Mouse (Mus musculus) hindbrain, embryonic 12.5 days (tissue): ENCODE data around the gene Nkiras2. TPM values are rescaled to one million over a fixed set of nuclear protein-coding genes. Genes with fewer than 3 reads are reported as not detected.

Experiments used
- ATAC-seq: fragments of 200-750 bp; cut with Nextera tagmentation; 2 replicates; pipeline ENCODE4 v1.8.0; 2017; ENCODE audit warnings: moderate TSS enrichment; ENCODE audit not compliant: low FRiP score
- H3K27ac ChIP-seq: fragments of 300-500 bp; sonication (generic); 2 replicates; pipeline ENCODE4 v1.5.1; 2016; ENCODE audit warnings: mild to moderate bottlenecking
- H3K27me3 ChIP-seq: fragments of 300-500 bp; sonication (generic); 2 replicates; pipeline ENCODE4 v1.6.1; 2016; ENCODE audit warnings: mild to moderate bottlenecking
- H3K36me3 ChIP-seq: fragments of 300-500 bp; sonication (generic); 2 replicates; pipeline ENCODE4 v1.6.1; 2016; ENCODE audit warnings: mild to moderate bottlenecking
- H3K4me1 ChIP-seq: fragments of 300-500 bp; sonication (generic); 2 replicates; pipeline ENCODE4 v1.6.1; 2016
- H3K4me2 ChIP-seq: fragments of 300-500 bp; sonication (generic); replicated peaks from 2 replicates; pipeline ENCODE4 v1.6.1; 2016; ENCODE audit warnings: mild to moderate bottlenecking
- H3K4me3 ChIP-seq: fragments of 300-500 bp; sonication (generic); 2 replicates; pipeline ENCODE4 v1.5.1; 2016; ENCODE audit warnings: mild to moderate bottlenecking
- H3K9ac ChIP-seq: fragments of 300-500 bp; sonication (generic); 2 replicates; pipeline ENCODE4 v1.6.1; 2016; ENCODE audit warnings: mild to moderate bottlenecking, moderate library complexity
- H3K9me3 ChIP-seq: fragments of 300-500 bp; sonication (generic); replicated peaks from 2 replicates; pipeline ENCODE4 v1.6.1; 2016; ENCODE audit warnings: mild to moderate bottlenecking
- WGBS: fragments of 180-500 bp; shearing (Covaris S2); methylation state at CpG from one replicate; pipeline ENCODE4 v1.1.7; 2016; 5-methylcytosine and 5-hydroxymethylcytosine counted together
- polyA plus RNA-seq: library from polyadenylated mRNA; unstranded; fragments of >200 nt; fragmentation: Nextera tagmentation; extraction: Ambion mirVana; gene quantifications from 2 replicates; pipeline ENCODE4 v1.2.1, GENCODE M21; 2016

The Nkiras2 gene
- polyA plus RNA-seq, 1 experiment from 2014 or later: 109 TPM

DNA sequence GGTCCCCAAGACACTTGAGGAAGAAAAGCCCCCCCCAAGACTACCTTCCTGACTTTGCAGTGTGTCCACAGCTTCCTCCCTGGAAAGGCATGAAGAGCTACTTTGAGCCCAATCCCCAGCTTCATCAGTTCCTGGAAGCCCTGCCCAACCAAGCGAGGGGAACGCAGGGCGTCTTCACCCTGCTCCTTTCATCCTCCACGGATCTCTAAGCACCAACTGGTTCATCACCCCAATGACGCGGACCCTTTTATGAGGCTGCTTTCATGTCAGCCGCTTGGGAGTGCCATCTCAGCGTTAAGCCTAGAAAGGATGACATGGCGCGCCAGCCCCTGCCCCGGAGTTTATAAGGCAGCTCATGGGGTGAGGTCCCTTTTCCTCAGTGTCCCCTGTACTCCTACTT, 938 bp downstream of the Nkiras2 start, which contains the start of gene Dnajc7:
Dnajc7 (minus strand) TSS at position 187 of the 400 bp plus-strand sequence.
- no peak for ATAC-seq
- Histone ChIP-seq H3K9me3 (no peaks in the 10 kb centered on the region), H3K36me3 (peaks cover 9% of the 10 kb centered on the region; the same call in 1 of the 2 replicates)

GRCm38 (mm10) chr11:100622714-100623113, 3.7 kb downstream of the Nkiras2 start:
- H3K4me1 ChIP-seq: peaks cover 28% of the 10 kb centered on the region
- peak overlapping the region; percentile 64 for H3K27ac ChIP-seq
- peak overlapping the region; percentile 67 for H3K4me3 ChIP-seq
- peak overlapping the region; percentile 71 for H3K4me2 ChIP-seq
- under 1% methylated on average over 24 of the region's 24 CpGs for WGBS
- peak overlapping the region; percentile 81 for H3K9ac ChIP-seq
- peaks cover 27% of the 10 kb centered on the region for H3K36me3 ChIP-seq
- ATAC-seq: peak; percentile 42
- H3K9me3 ChIP-seq: no peaks in the 10 kb centered on the region
- no peaks in the 10 kb centered on the region for H3K27me3 ChIP-seq

More for the DNA sequence above, 938 bp downstream of the Nkiras2 start, which contains the start of gene Dnajc7:
- peak within 1 kb of the TSS; percentile 93 for H3K27ac ChIP-seq
- peak within 1 kb of the TSS; percentile 84 for H3K4me2 ChIP-seq
- no peaks in the 10 kb centered on the region for H3K27me3 ChIP-seq
- H3K9ac ChIP-seq: peak within 1 kb of the TSS; percentile 93
- WGBS: 8% methylated on average over 11 of the region's 11 CpGs
- peaks cover 32% of the 10 kb centered on the region for H3K4me1 ChIP-seq
- peak within 1 kb of the TSS; percentile 90 for H3K4me3 ChIP-seq

- no peaks in the 10 kb centered on the region for H3K9me3 ChIP-seq
- 62% methylated on average over 5 of the region's 5 CpGs for WGBS
- H3K36me3 ChIP-seq: peaks cover 27% of the 10 kb centered on the region
- peak overlapping the region; percentile 71 for H3K4me2 ChIP-seq
- no peaks in the 10 kb centered on the region for H3K27me3 ChIP-seq
- no peak overlapping the region for H3K27ac ChIP-seq
- H3K4me1 ChIP-seq: peaks cover 24% of the 10 kb centered on the region
- H3K9ac ChIP-seq: 0 out of 2 replicates have a peak overlapping the region, but pooled peaks have one; percentile 3
- peak overlapping the region; percentile 67; the same call in 1 of the 2 replicates for H3K4me3 ChIP-seq
- ATAC-seq: no peak
Measured at GRCm38 (mm10) chr11:100623867-100624266, 4.8 kb downstream of the Nkiras2 start.

DNA sequence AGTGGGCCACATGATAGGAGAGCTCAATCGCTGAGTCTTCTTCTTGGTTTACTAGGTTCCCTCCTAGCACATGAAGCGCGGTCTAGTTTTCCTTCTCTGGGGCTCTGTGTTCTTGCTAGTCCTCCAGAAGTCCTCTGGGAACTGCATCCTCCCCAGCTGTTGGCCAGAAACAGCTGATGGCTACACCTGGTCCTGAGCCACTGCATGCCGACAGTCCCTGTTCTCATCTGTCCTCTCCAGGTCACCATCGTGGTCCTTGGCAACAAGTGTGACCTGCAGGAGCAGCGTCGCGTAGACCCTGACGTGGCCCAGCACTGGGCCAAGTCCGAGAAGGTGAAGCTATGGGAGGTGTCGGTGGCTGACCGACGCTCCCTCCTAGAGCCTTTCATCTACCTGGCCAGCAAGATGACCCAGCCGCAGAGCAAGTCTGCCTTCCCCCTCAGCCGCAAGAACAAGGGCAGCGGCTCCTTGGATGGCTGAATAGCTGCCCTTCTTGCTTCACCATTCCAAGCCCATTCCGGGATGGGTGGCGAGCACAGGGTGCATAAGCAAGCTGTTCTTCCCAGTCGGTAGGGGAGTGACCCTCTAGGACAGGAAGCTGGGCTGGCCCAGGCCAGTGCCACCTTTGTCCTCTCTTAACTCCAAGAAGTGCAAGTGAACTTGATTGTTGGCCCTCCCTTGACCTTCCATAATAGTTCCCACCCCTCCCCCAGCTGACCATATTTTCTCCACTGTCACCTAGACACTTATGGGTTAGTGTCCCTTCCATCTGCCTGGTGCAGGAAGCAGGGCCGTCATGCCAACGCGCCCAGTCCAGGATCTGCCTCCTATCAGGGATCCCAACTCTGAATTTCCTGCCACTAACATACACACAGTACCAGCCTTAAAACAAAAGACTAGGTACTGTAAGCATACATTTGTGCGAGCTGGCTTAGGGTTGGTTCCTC, 7.0 kb downstream of the Nkiras2 start:
- WGBS: 95% methylated on average over 23 of the region's 23 CpGs
- Histone ChIP-seq H3K36me3 (peaks cover 27% of the 10 kb centered on the region), H3K4me2 (no peak overlapping the region), H3K27ac (no peak overlapping the region), H3K4me1 (peaks cover 24% of the 10 kb centered on the region), H3K9me3 (no peaks in the 10 kb centered on the region), H3K4me3 (no peak overlapping the region), H3K27me3 (no peaks in the 10 kb centered on the region), H3K9ac (no peak overlapping the region)
- ATAC-seq: no peak

DNA sequence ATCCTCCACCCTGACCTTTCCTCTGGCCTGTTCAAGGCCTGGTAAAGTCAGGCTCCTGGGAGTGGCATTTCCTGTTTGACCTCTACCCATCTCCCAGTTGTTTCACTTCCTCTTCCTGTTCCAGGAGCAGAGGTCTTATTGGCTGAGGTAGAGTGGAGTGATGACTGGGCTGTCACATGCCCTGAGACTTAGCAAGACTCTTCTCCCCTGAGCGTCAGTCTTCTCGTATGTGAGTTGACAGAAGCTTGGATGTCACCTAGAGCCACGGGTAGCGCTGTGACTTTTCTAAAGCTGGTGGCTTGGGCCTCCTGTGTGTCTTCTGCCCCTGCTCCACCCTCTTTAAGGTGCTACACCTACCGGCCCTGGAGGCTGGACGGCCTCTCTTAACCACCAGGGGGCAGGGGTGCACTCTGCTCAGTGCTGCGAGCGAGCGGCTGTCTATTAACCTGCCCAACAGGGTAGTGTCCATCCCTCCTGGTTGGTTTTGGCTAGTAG, 7.7 kb downstream of the Nkiras2 start:
- 0 out of 2 replicates have a peak, but pooled peaks cover 2% of the 10 kb centered on the region for H3K27me3 ChIP-seq
- no peak overlapping the region for H3K4me2 ChIP-seq
- 29% methylated on average over 9 of the region's 9 CpGs for WGBS
- H3K4me1 ChIP-seq: peaks cover 24% of the 10 kb centered on the region
- no peak overlapping the region for H3K9ac ChIP-seq
- no peak for ATAC-seq
- H3K27ac ChIP-seq: no peak overlapping the region
- H3K9me3 ChIP-seq: no peaks in the 10 kb centered on the region
- H3K4me3 ChIP-seq: no peak overlapping the region
- H3K36me3 ChIP-seq: peaks cover 27% of the 10 kb centered on the region

DNA sequence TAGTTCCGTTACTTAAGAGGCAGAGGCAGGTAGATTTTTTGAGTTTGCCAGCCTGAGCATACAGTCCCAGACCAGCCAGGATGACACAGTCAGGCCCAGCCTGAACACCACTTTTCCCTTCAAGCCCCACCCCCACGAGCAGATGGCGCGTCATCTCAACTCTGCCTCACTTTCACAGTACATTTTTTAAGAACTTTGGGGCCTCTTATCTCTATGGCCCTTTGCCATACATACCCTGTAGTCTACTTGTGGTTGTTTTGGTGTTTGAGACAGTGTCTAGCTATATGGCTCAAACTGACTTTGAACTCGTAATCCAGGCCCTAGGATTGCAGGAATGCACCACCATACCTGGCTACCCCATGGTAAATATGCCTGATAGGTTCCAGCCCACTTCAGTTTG, 9.0 kb downstream of the Nkiras2 start:
- no peak for ATAC-seq
- H3K27me3 ChIP-seq: peaks cover 7% of the 10 kb centered on the region; the same call in 1 of the 2 replicates
- peaks cover 22% of the 10 kb centered on the region for H3K4me1 ChIP-seq
- H3K27ac ChIP-seq: no peak overlapping the region
- 0 out of 2 replicates have a peak overlapping the region, but pooled peaks have one; percentile 29 for H3K9ac ChIP-seq
- peaks cover 27% of the 10 kb centered on the region for H3K36me3 ChIP-seq
- H3K4me2 ChIP-seq: no peak overlapping the region
- no peak overlapping the region for H3K4me3 ChIP-seq
- 84% methylated on average over 5 of the region's 5 CpGs for WGBS
- no peaks in the 10 kb centered on the region for H3K9me3 ChIP-seq

DNA sequence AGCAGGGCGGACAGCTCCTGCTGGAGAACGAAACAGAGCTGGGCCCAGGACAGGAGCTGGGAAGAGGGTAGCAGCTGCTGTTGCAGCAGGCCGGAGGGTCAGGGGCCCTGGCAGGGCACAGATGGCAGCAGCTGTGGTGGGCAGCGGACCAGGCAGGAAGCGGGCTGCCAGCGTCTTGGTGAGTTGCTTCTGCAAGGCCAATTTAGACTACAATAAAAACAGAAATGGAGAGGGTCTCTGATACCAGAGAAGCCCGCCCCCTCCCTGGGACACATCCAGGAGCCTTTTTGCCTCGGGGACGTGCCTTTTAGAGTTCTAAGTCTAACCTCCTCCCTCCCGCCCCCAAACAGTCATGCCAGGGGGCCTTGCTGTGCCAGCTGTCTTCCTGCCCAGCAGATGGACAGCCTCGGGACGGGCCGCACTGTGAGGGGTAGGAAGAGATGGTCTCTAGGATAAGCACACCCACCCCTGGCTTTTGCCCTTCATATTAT, 9.9 kb downstream of the Nkiras2 start:
- Histone ChIP-seq H3K27me3 (peaks cover 7% of the 10 kb centered on the region; the same call in 1 of the 2 replicates), H3K9ac (peak overlapping the region; percentile 29; the same call in 1 of the 2 replicates), H3K27ac (peak overlapping the region; percentile 40), H3K36me3 (peaks cover 27% of the 10 kb centered on the region), H3K9me3 (no peaks in the 10 kb centered on the region), H3K4me3 (no peak overlapping the region), H3K4me1 (peaks cover 15% of the 10 kb centered on the region), H3K4me2 (no peak overlapping the region; the same call in 1 of the 2 replicates)
- WGBS: 43% methylated on average over 13 of the region's 13 CpGs
- peak; percentile 41; the same call in 1 of the 2 replicates for ATAC-seq

GRCm38 (mm10) chr11:100634530-100634929, 15.5 kb downstream of the Nkiras2 start:
- H3K9me3 ChIP-seq: no peaks in the 10 kb centered on the region
- WGBS: 77% methylated on average over 7 of the region's 7 CpGs
- no peak overlapping the region for H3K9ac ChIP-seq

GRCm38 (mm10) chr11:100640159-100640906, 21.3 kb downstream of the Nkiras2 start:
- 10% methylated on average over 52 of the region's 52 CpGs for WGBS
- Histone ChIP-seq H3K4me1 (peaks cover 15% of the 10 kb centered on the region), H3K27me3 (peaks cover 25% of the 10 kb centered on the region), H3K36me3 (no peaks in the 10 kb centered on the region), H3K27ac (no peak overlapping the region), H3K9me3 (no peaks in the 10 kb centered on the region), H3K4me2 (peak overlapping the region; percentile 82), H3K4me3 (peak overlapping the region; percentile 36), H3K9ac (peak overlapping the region; percentile 53)
- ATAC-seq: peak; percentile 52; the same call in 1 of the 2 replicates

More at GRCm38 (mm10) chr11:100634530-100634929, 15.5 kb downstream of the Nkiras2 start:
- Histone ChIP-seq H3K27me3 (peaks cover 16% of the 10 kb centered on the region), H3K4me1 (no peaks in the 10 kb centered on the region), H3K36me3 (no peaks in the 10 kb centered on the region), H3K27ac (no peak overlapping the region), H3K4me3 (no peak overlapping the region), H3K4me2 (no peak overlapping the region)
- ATAC-seq: no peak

- H3K9me3 ChIP-seq: no peaks in the 10 kb centered on the region
- H3K27ac ChIP-seq: no peak overlapping the region
- H3K4me2 ChIP-seq: no peak overlapping the region
- no peak overlapping the region for H3K4me3 ChIP-seq
- WGBS: 69% methylated on average over 15 of the region's 15 CpGs
- H3K9ac ChIP-seq: no peak overlapping the region
- peaks cover 31% of the 10 kb centered on the region for H3K27me3 ChIP-seq
- ATAC-seq: no peak
- peaks cover 15% of the 10 kb centered on the region for H3K4me1 ChIP-seq
- no peaks in the 10 kb centered on the region for H3K36me3 ChIP-seq
Measured at GRCm38 (mm10) chr11:100643612-100644575, 24.9 kb downstream of the Nkiras2 start.

DNA sequence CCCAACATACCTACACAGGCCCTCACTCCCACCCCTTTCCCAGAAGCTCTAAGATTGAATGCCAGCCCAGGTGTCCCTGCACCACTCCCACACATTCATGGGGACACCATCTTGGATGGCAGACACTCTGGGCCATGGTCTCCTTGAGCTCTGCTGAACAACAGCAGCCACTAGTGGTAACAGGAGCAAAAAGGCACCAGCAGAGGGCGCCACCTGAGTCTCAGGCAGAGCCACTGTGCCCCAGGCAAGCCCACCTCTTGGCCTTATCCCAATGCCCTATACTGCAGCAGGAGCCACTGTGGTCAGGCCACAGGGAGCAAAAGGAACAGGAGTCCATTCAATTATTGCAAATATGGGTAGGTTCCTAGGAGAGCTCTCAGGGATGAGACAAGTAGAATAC, 27.2 kb downstream of the Nkiras2 start:
- Histone ChIP-seq H3K36me3 (no peaks in the 10 kb centered on the region), H3K4me3 (no peak overlapping the region), H3K9ac (no peak overlapping the region), H3K27me3 (peaks cover 26% of the 10 kb centered on the region), H3K9me3 (no peaks in the 10 kb centered on the region), H3K4me1 (peaks cover 8% of the 10 kb centered on the region; the same call in 1 of the 2 replicates), H3K4me2 (no peak overlapping the region), H3K27ac (no peak overlapping the region)
- WGBS: 8% methylated on average over 1 of the region's 1 CpGs
- ATAC-seq: no peak
